Mouse (Mus musculus) lung, postnatal 0 days (tissue): Measurements from ENCODE around the gene Tm2d1.

ENCODE experiments used
- CTCF ChIP-seq: IDR thresholded peaks from 2 replicates; pipeline ENCODE4 v1.5.1; 2016; ENCODE audit warnings: antibody characterized with exemption, mild to moderate bottlenecking
- EP300 ChIP-seq: IDR thresholded peaks from 2 replicates; pipeline ENCODE4 v1.6.1; 2016; ENCODE audit warnings: antibody characterized with exemption, mild to moderate bottlenecking, control low read depth

DNA sequence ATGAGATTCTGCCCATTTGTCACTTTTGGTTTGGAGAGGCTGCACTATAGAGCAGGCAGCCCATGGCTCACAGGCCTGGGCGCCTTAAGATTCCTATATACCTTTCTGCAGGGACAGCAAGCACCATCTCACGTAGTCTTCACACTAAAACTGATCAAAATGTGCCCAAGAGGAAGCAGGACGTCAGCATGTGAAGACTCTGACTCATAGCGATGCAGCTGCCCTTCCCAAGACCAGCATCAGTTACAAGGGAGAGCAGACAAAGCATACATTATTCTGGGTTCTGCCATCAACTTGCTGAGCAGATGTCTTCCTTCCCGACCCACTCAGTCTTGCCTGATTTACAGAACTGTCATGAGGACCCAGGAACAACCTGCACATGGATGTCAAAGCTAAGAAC lies 45.9 kb downstream of the Tm2d1 start:
- TF ChIP-seq EP300 (no peak), CTCF (no peak)
